Mouse (Mus musculus): ENCODE measurements around the gene Ubr7.

Ubr7 gene

DNA sequence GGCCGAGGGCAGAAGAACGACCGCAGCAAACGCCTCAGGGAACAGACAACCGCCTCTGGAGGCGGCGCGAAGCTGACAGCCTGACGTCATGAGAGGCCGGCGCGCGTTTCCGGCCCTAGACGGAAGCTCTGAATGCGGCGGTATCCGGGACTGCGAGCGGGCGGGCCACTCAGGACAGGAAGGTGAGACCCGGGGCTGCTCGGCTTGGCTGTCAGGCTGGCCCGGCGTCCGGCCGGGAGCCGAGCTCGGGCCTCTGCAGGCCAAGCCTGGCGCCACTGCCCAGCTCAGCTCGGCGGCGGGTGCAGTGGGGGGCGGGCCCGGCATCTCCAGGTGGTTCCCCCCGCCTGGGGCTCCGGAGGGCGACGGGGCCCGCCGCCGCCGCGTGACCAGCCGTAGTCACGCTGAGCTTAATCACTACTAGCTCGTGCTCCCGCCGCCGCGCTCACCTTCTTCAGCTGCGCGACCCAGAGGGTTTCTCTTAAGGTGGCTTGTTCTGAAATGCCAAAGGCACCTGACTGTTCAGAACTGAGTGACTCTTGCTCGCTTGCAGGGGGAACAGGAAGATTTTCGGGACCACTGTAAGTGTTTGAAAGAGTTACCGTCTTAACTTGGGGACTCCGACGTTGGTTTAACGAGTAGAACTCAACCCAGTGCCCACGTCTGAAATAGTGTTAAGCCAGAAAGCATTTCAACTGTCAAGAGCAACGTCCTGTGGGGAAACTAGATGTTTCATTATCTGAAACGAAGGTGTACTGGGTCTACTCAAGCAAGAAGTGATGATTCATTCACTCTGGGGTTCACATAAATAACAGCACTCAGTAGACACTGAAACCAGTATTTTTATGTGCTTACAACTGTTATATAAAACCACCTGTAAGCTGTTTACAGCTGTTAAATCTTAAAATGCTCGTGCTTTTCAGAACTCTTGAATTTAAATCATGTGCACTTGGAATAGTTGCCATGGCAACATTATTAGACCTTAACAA lies 13.9 kb upstream of the Ubr7 start, which contains the start of the genes Moap1 and Tmem251:
Gene Moap1 (minus strand): TSS at position 73 of the 986 bp plus-strand sequence.
Gene Tmem251 (plus strand): TSS at position 174 of the 986 bp plus-strand sequence.
- DNase-seq, result peak; percentile 92

DNA sequence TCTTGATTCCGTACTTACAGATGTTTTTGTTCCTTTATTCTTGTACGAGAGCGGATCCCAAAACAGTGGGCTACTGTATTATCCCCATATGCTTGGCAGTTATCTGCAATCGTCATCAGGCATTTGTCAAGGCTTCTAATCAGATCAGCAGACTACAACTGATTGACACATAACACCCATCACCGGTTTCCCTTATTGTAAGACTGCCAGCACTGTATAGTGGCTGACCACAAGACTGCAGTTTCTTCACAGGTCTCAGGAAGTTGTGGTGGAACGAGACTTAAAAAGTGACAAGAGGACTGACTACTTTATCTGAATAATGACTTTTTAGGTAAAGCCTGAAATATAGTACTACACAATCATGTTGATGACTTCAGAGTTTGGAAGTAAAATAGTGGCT lies 12.9 kb upstream of the Ubr7 start:
- no peak for DNase-seq

- DNase-seq, result no peak
These were observed 9.5 kb upstream of the Ubr7 start for GRCm38 (mm10) chr12:102748256-102748655.

DNA sequence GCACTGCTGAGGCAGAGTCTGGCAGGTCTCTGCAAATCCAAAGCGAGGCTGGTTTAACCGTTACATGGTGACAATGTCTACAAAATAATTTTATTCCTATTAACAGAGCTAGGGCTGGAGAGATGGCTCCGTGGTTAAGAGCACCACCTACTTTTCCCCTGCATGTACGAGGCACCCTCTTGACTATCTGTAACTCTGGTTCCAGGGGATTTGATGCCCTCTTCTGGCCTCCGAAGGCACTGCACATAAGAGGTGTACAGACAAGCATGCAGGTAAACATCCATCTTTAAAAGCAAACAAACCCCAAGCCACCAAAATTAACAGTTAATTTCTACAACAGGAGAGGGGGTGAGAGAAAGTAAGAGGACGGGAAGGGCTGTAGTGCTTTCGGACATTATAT lies 1.5 kb upstream of the Ubr7 start:
- no peak for DNase-seq

- no peak for DNase-seq
These were observed 595 bp upstream of the Ubr7 start for GRCm38 (mm10) chr12:102757055-102757688.

DNA sequence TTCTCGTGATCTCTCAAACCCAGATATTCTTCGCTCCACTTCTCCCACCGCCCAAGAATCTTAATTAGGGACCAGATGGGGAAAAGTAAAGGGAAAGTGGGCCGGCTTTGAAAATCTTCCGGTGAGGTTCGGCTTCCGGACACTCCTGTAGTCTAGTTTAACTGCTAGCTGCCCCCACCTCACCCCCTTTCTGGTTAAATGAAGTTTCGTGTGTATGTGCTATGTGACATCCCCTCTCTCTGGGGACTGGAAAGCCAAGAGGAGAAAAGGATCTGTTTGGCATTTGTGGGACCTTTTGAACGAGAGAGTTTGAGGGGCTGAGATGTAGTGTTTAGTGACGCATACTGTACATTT lies 613 bp downstream of the Ubr7 start, which contains the start of gene Gm20604:
Gene Gm20604 (minus strand): TSS at position 270 of the 354 bp plus-strand sequence.
- no peak for DNase-seq

DNA sequence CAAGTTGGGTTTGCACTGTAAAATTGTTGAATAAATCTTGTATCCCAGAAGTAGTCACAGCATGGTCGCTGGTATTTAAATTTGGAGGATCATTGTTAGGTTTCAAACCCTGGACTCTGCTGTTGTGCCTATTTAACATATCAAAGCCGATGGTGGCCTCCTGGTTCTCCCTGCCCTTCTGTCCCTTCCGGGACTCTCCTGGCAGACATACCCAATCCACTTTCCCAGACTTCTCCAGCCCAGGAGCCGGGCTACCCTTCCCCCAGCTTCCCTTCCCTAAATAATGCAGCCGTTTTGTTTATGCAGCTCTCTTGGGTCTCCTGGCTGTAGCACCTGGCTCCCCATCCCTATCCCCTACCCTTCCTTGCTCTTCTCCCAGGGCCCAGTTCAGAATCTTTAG lies 1.2 kb downstream of the Ubr7 start:
- DNase-seq, result no peak

GRCm38 (mm10) chr12:102761668-102762067 lies 3.9 kb downstream of the Ubr7 start:
- DNase-seq, result no peak

DNA sequence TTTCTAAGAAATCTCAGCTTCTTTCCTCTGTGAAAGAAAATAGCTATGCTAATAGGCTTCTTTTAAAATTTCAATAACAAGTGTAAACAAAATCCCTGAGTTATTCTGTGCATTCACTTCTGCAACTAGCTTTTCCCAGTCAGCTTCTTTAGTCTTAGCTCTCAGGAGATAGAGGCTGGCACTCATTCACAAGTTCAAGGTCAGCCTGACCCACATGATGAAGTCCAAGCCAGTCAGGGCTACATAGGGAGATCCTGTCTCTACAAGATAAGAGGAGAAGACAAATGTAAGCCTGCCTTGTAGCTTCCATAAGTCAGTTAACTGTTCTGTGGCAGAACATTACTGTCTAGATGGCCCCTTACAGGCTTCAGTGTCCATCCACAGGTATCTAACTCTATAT lies 5.9 kb downstream of the Ubr7 start:
- DNase-seq, result no peak

DNA sequence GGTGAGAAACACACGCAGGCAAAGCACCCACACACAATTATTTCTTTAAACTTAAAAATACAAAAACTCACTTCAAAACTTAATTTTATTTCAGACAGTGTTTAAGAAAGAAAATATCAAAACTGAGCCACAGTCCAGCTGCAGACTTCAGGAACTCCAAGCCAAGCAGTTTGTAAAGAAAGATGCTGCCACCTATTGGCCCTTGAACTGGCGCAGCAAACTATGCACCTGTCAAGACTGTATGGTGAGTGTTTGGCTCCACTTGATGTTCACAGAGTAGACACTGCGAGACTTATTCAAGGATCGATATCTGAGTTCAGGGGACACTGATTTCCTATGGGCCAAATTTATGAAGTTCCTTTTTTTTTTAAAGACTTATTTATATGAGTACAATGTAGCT lies 11.2 kb downstream of the Ubr7 start:
- DNase-seq, result no peak

DNA sequence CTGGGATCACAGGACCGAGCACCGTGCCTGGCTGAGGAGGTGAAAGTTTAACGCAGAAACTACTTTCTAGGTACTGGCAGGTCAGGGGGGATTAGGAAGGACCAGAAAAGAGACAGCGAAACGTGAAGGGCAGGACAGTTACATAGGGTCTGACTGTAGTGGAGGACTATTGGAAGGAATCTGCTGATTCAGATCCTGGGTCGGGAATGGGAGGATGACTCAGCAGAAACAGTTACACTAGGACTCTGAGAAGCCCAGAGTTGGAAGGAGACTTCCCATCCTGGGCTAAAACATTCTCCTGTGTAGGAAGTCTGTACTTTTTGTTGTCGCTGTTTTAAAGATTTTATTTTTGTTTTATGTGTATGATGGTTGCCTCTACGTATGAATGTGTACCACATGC lies 13.8 kb downstream of the Ubr7 start:
- no peak for DNase-seq

DNA sequence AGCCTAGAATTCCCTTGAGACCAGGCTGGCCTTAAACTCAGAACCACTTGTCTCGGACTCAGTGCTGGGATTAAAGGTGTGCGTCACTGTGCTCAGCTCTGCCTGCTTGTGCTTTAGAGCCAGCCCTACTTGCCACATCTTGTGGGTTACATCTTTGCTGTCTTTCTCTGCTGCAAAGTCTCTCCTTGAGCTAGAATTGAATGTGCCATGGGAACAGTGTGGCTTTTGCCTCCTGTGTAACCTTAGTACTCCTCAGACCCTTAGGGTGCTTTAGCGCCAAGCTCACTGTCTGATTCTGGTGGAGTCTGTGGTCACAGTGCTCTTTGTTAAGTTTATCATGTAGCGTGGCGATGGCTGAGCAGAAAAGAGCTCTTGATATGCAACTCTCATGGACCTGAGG lies 14.9 kb downstream of the Ubr7 start:
- no peak for DNase-seq

- DNase-seq, result no peak
These were observed 18.3 kb downstream of the Ubr7 start for GRCm38 (mm10) chr12:102776035-102776434.

GRCm38 (mm10) chr12:102778151-102778550 lies 20.4 kb downstream of the Ubr7 start:
- DNase-seq, result no peak

GRCm38 (mm10) chr12:102779452-102779851 lies 21.7 kb downstream of the Ubr7 start:
- DNase-seq, result no peak

DNA sequence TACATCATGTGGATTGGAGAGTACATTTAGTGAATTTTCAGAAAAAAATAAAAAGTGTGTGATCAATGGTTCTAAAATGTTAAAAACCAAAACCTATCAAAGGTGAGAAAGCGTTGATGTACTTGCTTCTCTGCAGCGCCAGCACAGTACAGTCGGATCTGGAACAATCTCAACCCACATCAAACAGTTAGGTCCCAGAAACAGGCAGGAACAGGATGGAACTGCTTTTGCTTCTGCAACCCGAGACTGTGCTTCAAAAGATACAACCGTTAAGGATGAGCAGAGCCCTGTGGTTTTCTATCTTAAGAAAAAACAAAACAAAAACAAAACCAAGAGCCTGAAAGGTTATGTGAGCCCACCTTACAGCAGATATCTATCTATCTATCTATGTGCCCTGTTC lies 25.1 kb downstream of the Ubr7 start:
- no peak for DNase-seq

DNA sequence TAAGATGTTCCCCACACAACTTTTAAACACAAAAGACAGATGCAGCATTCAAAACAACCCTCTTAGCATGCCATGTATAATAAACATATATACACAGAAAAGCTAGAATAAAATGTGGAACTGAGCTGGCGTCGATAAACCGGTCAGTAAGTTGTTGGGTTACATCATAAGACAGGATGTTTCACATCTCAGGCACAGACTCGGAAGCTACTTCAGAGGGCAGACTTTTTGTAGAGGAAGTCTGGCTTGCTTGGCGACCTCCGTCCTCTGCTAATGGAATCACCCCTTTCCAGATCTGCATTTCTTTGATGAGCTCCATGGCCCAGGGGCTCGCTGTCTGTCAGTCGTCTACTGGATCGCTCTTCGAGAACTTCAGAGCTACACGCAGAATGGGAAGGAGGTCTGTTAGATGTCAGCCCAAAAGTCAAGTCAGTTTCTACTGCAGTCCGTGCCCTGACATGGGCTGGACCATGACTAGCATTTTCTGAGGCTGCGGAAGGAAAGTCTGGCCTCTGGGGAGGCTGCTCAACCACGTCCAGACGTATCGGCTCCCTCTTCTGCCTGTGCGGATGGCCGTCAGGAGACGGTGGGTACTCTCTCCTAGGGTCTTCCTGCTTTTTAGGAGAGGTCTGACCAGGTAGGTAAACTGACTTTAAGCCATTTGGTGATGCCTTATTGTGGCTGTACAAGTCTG lies 27.3 kb downstream of the Ubr7 start:
- DNase-seq, result no peak

DNA sequence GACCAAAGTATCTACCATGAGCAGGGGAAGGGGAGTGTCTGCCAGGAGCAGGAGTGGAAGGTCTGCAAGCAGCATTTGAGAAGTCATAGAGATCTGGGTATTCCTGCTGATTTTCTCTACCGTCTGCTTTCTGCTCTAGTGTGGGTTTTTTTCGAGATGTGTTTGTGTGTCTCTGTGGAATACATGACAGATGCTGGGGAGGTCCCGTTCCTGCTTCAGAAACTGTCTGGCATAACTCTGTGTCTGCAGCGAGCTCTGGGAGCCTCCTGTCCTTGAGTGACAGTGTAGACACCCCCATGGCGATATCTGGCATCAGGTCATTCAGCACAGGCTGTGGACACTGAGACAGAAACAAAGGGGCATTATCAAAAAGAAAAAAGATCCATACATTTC lies 27.8 kb downstream of the Ubr7 start:
- DNase-seq, result no peak

GRCm38 (mm10) chr12:102787927-102788326 lies 30.2 kb downstream of the Ubr7 start:
- DNase-seq, result no peak

DNA sequence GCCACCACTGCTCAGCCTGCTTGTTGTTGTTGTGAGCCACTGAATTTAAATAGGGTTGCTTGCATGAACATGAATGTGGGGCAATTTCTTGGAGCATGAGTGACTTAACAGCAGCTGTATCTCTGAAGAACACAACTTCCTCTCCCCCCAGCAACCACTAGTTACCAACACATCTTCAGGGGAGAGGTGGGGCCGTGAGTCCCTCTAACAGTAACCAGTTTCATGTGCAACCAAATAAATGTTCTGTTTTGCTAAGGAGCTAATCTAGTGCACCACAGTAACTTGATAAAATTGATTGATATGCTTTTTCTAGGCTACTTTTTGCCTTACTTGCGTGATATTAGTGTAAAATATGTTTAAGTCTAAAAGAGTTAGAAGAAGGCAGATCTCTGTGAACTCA lies 41.8 kb downstream of the Ubr7 start:
- no peak for DNase-seq

GRCm38 (mm10) chr12:102814858-102815257 lies 57.1 kb downstream of the Ubr7 start:
- DNase-seq, result no peak

DNA sequence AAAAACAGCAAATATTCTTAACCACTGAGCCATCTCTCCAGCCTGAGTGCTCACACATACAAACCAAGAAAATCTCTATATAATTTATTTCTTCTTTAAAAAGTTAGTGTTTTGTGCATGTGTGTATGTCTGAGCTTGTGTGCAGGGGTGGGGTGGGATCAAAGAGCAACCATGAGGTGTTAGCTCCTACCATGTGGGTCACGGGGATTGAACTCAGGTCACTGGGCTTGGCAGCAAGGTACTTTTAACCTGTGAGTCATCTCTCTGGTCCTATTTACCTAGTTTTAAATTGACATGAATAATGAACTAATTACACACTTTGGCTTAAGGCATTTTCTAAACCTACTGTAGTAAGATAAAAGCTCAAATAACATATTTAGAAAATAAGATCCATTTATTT lies 68.6 kb downstream of the Ubr7 start:
- DNase-seq, result no peak

- no peak for DNase-seq
These were observed 69.4 kb downstream of the Ubr7 start for GRCm38 (mm10) chr12:102827119-102827518.

All from kidney, adult 18-20 months (tissue).